Comparison of ENCODE assay signal across 8 mouse cellular contexts in the genomic region with DNA sequence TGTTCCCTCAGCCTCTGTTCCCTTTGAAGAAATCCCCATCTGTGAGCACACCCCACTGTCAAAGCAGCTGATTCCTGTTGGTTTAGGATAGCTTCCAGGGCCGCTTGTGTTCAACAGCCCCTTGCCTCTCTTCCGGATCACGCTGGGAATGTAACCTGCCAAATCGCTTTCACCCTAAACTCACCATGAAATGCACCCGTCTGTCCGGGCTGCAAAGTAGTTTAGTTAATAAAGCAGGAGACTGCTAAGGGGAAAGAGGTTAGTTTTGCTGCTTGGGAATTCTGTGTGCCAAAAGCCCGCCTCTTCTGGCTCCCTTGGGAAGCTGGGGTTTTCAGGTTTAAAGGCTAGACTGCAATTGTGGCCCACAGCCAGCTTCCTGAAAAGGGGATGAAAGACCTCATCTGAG.
DNase-seq lines count a peak whose midpoint lies in the region.

No protein-coding gene starts in this region.

- peak; percentile 55 for DNase-seq in adrenal gland, postnatal 14 days
- DNase-seq in adrenal gland, adult 18-20 months (ENCODE audit: low spot score in 2 of 2): no peak
- peak; percentile 43 for DNase-seq in testis, postnatal 10 days (ENCODE audit: low spot score)
- DNase-seq in testis, postnatal 14 days (ENCODE audit: low spot score): no peak
- peak; percentile 33 to 48 for DNase-seq in heart, postnatal 36 days
- DNase-seq in layer of hippocampus, adult 9-11 months: peak; percentile 3
- DNase-seq in ovary, postnatal 36 days (ENCODE audit: low spot score): peak; percentile 12
- no peak for DNase-seq in cerebellum, adult 18-20 months

- intact Hi-C loops in heart, postnatal 36 days (cut with DNase I): no loop called here

Comparison
In these comparisons a context has a peak if more than half of its experiments do, and no peak if none do; other contexts are left out.
1. DNase-seq: peak in adrenal gland, postnatal 14 days (single experiment), testis, postnatal 10 days (single experiment), heart, postnatal 36 days (2 of 2), layer of hippocampus, adult 9-11 months (single experiment) and ovary, postnatal 36 days (single experiment); none in adrenal gland, adult 18-20 months (0 of 2), testis, postnatal 14 days (single experiment) and cerebellum, adult 18-20 months (0 of 2).